Mouse (Mus musculus) thymus, postnatal 36 days (tissue): Measurements from ENCODE around the gene Gm7903.
"Not testable (repeated sequence)": the region's sequence is repeated elsewhere in the genome, so short reads cannot be mapped to it uniquely, and the experiment has no call there.

Experiments
- DNase-seq, 2 experiments: peaks; one replicate each; pipeline ENCODE4 v3.0.0; 2022; ENCODE audit warnings: mixed read lengths in 2 of 2

Gene Gm7903

DNA sequence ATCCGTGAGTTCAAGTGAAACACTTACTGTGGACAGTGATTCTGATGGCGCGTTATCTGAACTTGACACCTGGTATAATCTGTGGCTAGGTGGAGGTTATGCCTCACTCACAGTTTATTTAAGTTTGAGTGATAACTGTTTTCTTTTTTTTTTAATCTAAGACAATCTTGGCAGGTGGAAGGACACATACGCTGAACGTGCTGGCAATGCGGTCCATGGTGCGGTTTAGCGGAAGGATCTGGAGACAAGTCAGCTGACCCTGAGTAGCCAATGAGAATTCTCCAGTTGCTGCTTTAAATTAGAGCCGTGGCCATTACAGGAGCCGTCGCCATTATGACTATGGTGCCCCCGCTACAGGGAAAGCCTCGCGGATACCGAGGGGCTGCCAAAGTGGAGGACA lies at the start of gene Gm7903:
TSS of gene Gm7903 (plus strand) at position 301 of the 400 bp plus-strand sequence.
- not testable (repeated sequence) for DNase-seq

DNA sequence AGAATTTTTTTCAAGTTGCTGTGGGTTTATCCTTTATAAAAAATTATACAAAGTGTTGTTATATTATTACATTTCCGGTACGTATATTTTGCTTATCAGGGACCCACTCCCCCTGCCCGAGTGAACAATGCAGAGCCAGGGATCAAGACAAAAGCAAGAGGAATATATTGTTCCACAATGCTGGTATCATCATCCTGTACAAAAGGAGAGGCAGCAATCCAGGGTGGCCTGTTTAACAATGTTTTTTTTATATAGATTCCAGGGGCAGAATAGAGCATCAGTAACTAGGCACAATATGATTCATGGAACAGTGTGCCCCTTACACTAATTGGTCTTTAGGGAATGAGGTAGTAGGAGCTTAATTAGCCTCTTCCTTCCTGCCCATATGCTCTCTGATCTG lies 30.1 kb upstream of the Gm7903 start:
- DNase-seq: not testable (repeated sequence)

DNA sequence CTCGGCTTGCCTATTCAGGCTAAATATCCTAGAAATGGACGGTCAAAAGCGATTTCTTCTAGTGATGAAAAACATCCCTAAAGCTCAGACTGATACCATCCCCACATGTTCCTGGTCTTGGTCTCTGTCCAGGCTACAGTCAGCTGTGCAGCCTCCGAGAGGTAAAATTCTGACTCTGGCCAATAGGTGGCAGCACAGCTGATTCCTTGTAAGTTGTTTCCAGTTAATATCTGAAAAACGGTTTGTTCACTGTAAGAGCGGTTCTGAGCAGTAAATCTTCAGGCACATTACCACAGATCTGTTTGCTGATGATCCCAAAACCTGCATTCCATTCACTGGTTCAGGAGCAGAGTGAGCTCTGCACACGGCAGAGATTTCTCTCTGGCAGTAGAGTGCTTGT lies 12.4 kb upstream of the Gm7903 start:
- not testable (repeated sequence) for DNase-seq

DNA sequence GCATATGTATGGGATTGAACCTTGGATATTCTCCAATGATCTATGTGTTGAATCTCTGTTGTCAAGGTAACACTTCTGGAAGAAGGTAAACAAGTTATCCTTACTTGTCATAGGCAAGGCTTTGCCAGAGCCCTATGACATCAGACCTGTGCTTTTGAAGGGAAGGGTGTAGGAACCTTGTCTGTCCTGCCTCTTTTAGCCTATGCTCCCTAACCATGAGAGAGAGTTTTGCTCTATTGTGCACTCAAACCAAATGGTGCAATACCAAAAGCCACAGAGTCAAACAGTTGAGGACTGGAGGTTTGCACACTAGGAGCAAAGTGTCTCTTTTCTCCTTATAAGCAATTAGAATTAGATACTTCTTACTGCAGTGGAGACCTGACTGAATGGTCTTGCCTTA lies 11.8 kb upstream of the Gm7903 start:
- DNase-seq: not testable (repeated sequence)

DNA sequence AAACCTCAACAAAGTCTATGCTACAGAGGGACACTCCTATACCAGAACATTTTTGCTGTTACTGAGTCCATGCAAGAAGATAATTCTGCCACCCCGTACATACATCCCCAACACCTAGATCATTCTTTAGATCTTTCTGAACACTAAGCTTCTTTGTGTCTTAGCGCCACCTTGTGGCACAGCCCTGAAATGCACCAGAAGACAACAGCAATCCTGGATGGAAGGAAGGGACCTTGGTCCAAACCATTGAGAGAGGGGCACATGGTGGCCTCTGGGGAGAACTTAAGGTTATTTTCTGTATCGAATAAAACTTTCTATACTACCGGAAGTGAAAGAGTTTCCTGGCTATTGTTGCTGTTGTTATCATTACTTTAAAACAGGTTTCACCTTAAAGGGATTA lies 11.2 kb upstream of the Gm7903 start:
- DNase-seq: not testable (repeated sequence)

DNA sequence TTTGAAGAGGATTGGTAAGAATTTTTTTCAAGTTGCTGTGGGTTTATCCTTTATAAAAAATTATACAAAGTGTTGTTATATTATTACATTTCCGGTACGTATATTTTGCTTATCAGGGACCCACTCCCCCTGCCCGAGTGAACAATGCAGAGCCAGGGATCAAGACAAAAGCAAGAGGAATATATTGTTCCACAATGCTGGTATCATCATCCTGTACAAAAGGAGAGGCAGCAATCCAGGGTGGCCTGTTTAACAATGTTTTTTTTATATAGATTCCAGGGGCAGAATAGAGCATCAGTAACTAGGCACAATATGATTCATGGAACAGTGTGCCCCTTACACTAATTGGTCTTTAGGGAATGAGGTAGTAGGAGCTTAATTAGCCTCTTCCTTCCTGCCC lies 30.5 kb downstream of the Gm7903 start:
- DNase-seq: not testable (repeated sequence)

DNA sequence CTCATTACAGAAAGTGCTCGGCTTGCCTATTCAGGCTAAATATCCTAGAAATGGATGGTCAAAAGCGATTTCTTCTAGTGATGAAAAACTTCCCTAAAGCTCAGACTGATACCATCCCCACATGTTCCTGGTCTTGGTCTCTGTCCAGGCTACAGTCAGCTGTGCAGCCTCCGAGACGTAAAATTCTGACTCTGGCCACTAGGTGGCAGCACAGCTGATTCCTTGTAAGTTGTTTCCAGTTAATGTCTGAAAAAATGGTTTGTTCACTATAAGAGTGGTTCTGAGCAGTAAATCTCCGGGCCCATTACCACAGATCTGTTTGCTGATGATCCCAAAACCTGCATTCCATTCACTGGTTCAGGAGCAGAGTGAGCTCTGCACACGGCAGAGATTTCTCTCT lies 48.3 kb downstream of the Gm7903 start:
- not testable (repeated sequence) for DNase-seq

DNA sequence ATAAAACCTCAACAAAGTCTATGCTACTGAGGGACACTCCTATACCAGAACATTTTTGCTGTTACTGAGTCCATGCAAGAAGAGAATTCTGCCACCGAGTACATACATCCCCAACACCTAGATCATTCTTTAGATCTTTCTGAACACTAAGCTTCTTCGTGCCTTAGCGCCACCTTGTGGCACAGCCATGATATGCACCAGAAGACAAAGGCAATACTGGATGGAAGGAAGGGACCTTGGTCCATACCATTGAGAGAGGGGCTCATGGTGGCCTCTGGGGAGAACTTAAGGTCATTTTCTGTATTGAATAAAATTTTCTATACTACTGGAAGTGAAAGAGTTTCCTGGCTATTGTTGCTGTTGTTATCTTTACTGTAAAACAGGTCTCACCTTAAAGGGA lies 49.5 kb downstream of the Gm7903 start:
- not testable (repeated sequence) for DNase-seq
